Mouse (Mus musculus): ENCODE results near the gene Dppa3. TPM values are rescaled to one million over a fixed set of nuclear protein-coding genes. Genes with fewer than 3 reads are reported as not detected.

Dppa3 gene
- total and polyA plus RNA-seq, 3 experiments, result not detected

- no peaks in the 10 kb centered on the region for H3K9me3 ChIP-seq (replicated peaks; ENCODE audit: insufficient read depth, low read length)
- H3K36me3 ChIP-seq (ENCODE audit: control insufficient read depth in 1 of 2, insufficient read depth in 2 of 2, low read length in 2 of 2), result peaks cover 2 to 6% of the 10 kb centered on the region in 2 experiments; a peak in 2 of 4 replicates
- no peaks in the 10 kb centered on the region; the same call in 1 of the 2 replicates for H3K79me2 ChIP-seq (ENCODE audit: control insufficient read depth, insufficient read depth, low read length, poor library complexity)
- H3K27me3 ChIP-seq (ENCODE audit: control insufficient read depth in 1 of 2, insufficient read depth in 2 of 2, low read length in 2 of 2), result no peaks in the 10 kb centered on the region
- TF ChIP-seq POLR2A (IDR thresholded peaks at IDR 0.05; ENCODE audit: control insufficient read depth in 1 of 2, insufficient read depth in 1 of 2, low read depth in 1 of 2, low read length in 2 of 2, poor library complexity in 1 of 2) (no peak), POLR2AphosphoS2 (IDR thresholded peaks at IDR 0.05; ENCODE audit: low read length) (no peak), CHD1 (IDR thresholded peaks at IDR 0.05; ENCODE audit: low read depth, low read length) (no peak), MAZ (IDR thresholded peaks at IDR 0.05; ENCODE audit: low read depth, low read length) (no peak), MEF2A (IDR thresholded peaks at IDR 0.05; ENCODE audit: extremely low read depth, insufficient replicate concordance, low read depth, low read length, poor library complexity, severe bottlenecking) (no peak), JUND (IDR thresholded peaks at IDR 0.05; ENCODE audit: low read depth, low read length) (no peak), GATA1 (IDR thresholded peaks at IDR 0.05; ENCODE audit: low read depth, low read length) (no peak)
- H3K4me3 ChIP-seq (ENCODE audit: control insufficient read depth in 1 of 2, insufficient read depth in 1 of 2, low read depth in 2 of 2, low read length in 2 of 2), result no peak overlapping the region
- H3K9ac ChIP-seq (ENCODE audit: control insufficient read depth, low read depth, low read length, poor library complexity, severe bottlenecking), result no peak overlapping the region
- peaks cover 5% of the 10 kb centered on the region in 2 experiments; a peak in 2 of 4 replicates for H3K4me1 ChIP-seq (ENCODE audit: control insufficient read depth in 1 of 2, insufficient read depth in 2 of 2, low read length in 2 of 2)
- DNase-seq (ENCODE audit: low read depth, low spot score), result no peak
- no peak overlapping the region for H3K27ac ChIP-seq (ENCODE audit: control insufficient read depth, low read depth, low read length)
These were observed 27.0 kb upstream of the Dppa3 start for GRCm38 (mm10) chr6:122599054-122599737.

DNA sequence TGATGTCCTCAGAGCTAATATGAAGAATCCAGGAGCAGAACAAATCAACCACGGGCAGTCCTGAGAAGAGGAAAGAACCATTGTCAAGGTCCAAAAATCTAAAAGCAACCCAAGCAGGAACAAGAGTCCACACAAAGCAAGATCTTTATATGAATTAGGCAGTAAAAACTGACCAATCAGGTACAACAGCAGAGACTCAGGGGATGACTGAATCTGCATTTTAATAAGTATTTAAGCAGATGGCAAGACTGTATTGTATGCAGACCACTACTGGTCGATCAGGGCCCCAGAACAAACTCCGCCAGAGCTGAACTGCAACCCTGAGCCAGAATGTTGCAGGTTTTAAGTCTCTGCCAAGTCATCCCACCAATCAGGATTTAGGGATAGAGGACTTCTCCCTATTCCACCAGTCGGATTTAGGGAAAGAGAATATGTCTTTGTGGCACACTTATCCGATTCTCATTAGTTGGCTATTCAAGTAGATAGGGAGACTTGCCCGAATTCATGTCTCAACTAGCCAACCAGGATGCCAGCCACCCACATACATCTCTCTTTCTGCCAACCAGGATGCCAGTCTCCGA lies 26.1 kb upstream of the Dppa3 start:
- TF ChIP-seq CHD1 (IDR thresholded peaks at IDR 0.05; ENCODE audit: low read depth, low read length), result no peak
- no peak for TF ChIP-seq POLR2AphosphoS5 (IDR thresholded peaks at IDR 0.05; ENCODE audit: borderline replicate concordance, low read depth, low read length)
- TF ChIP-seq MYB (IDR thresholded peaks at IDR 0.05; ENCODE audit: low read depth, low read length), result no peak
- no peak for TF ChIP-seq RAD21 (IDR thresholded peaks at IDR 0.05; ENCODE audit: low read depth, low read length)
- TF ChIP-seq ELF1 (IDR thresholded peaks at IDR 0.05; ENCODE audit: low read depth, low read length), result no peak
- no peak for TF ChIP-seq GATA1 (IDR thresholded peaks at IDR 0.05; ENCODE audit: low read depth, low read length)
- TF ChIP-seq BHLHE40 (IDR thresholded peaks at IDR 0.05; ENCODE audit: borderline replicate concordance, low read depth, low read length), result no peak
- no peak for TF ChIP-seq ZNF384 (IDR thresholded peaks at IDR 0.05; ENCODE audit: low read depth, low read length)
- no peak for TF ChIP-seq ETS1 (IDR thresholded peaks at IDR 0.05; ENCODE audit: low read depth, low read length)
- no peak for TF ChIP-seq RCOR1 (IDR thresholded peaks at IDR 0.05; ENCODE audit: low read depth, low read length)
- no peak for TF ChIP-seq E2F4 (IDR thresholded peaks at IDR 0.05; ENCODE audit: borderline replicate concordance, low read depth, low read length)
- no peak for TF ChIP-seq MEF2A (IDR thresholded peaks at IDR 0.05; ENCODE audit: extremely low read depth, insufficient replicate concordance, low read depth, low read length, poor library complexity, severe bottlenecking)
- TF ChIP-seq EP300 (IDR thresholded peaks at IDR 0.05; ENCODE audit: low read depth in 1 of 2, low read length in 2 of 2), result no peak
- TF ChIP-seq SMC3 (IDR thresholded peaks at IDR 0.05; ENCODE audit: low read depth, low read length), result no peak
- TF ChIP-seq POLR2A (IDR thresholded peaks at IDR 0.05; ENCODE audit: control insufficient read depth in 1 of 2, insufficient read depth in 1 of 2, low read depth in 1 of 2, low read length in 2 of 2, poor library complexity in 1 of 2), result no peak
- TF ChIP-seq ZKSCAN1 (IDR thresholded peaks at IDR 0.05; ENCODE audit: low read depth, low read length), result no peak
- no peaks in the 10 kb centered on the region for H3K27me3 ChIP-seq (ENCODE audit: control insufficient read depth in 1 of 2, insufficient read depth in 2 of 2, low read length in 2 of 2)
- DNase-seq (ENCODE audit: low read depth, low spot score), result no peak
- no peak overlapping the region for H3K9ac ChIP-seq (ENCODE audit: control insufficient read depth, low read depth, low read length, poor library complexity, severe bottlenecking)
- H3K9me3 ChIP-seq (replicated peaks; ENCODE audit: insufficient read depth, low read length), result no peaks in the 10 kb centered on the region
- peaks cover 8 to 9% of the 10 kb centered on the region in 2 experiments for H3K4me1 ChIP-seq (ENCODE audit: control insufficient read depth in 1 of 2, insufficient read depth in 2 of 2, low read length in 2 of 2)
- H3K27ac ChIP-seq (ENCODE audit: control insufficient read depth, low read depth, low read length), result no peak overlapping the region
- H3K79me2 ChIP-seq (ENCODE audit: control insufficient read depth, insufficient read depth, low read length, poor library complexity), result no peaks in the 10 kb centered on the region; the same call in 1 of the 2 replicates
- H3K4me3 ChIP-seq (ENCODE audit: control insufficient read depth in 1 of 2, insufficient read depth in 1 of 2, low read depth in 2 of 2, low read length in 2 of 2), result no peak overlapping the region
- peaks cover 2 to 10% of the 10 kb centered on the region in 2 experiments; a peak in 3 of 4 replicates for H3K36me3 ChIP-seq (ENCODE audit: control insufficient read depth in 1 of 2, insufficient read depth in 2 of 2, low read length in 2 of 2)
